Comparison of ENCODE assay signal across 12 mouse cellular contexts in the genomic region with DNA sequence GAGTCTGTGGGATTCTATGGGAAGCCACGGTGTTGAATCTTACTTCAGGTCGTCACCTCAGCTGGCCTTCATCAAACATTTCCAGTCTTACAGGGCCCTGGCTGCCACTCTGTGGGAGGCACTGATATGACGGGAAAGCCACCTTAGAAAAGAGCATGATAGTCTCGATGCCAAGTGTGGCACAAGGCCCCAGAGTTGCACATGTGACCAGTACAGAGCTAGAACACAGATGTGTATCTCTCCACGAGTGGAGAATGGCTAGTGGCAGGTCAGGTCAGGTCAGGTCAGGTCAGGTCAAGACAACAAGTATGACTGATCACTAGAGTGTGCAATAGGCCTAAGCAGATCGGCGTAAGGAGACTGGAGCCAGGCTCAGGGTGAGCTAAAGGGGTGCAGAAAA.
"Had no signal": no experiment of that assay in that cellular context is flagged by ENCODE, and none has a peak within 500 bp of the region (broad histone marks: within the 10 kb centered on the region; RNA-seq: fewer than 3 reads in every experiment).

No protein-coding gene starts in this region.

- H3K4me1 ChIP-seq: liver, embryonic 13.5 days; lung, embryonic 15.5 days; midbrain, embryonic 13.5 days had no signal

- H3K9ac ChIP-seq: liver, embryonic 13.5 days; liver, postnatal 0 days; lung, embryonic 15.5 days; midbrain, embryonic 13.5 days had no signal

- H3K27me3 ChIP-seq: liver, embryonic 13.5 days; lung, embryonic 15.5 days; midbrain, embryonic 13.5 days had no signal

- H3K27ac ChIP-seq: left cerebral cortex, adult 2 months; limb, embryonic 10.5 days; liver, embryonic 13.5 days; lung, embryonic 15.5 days; midbrain, embryonic 13.5 days had no signal

- DNase-seq: kidney, adult 2 months; kidney, postnatal 25 days; liver, embryonic 13.5 days; liver, postnatal 0 days; right cerebral cortex, postnatal 4 days; spleen, adult 18-20 months; thymus, adult 18-20 months; thymus, postnatal 14 days had no signal

- H3K9me3 ChIP-seq: limb, embryonic 10.5 days; liver, embryonic 13.5 days; lung, embryonic 15.5 days; midbrain, embryonic 13.5 days had no signal

- ATAC-seq: liver, postnatal 0 days; midbrain, embryonic 13.5 days had no signal

- H3K4me2 ChIP-seq: liver, embryonic 13.5 days; lung, embryonic 15.5 days; midbrain, embryonic 13.5 days had no signal

- H3K4me3 ChIP-seq: left cerebral cortex, adult 2 months; limb, embryonic 10.5 days; liver, embryonic 13.5 days; lung, embryonic 15.5 days; midbrain, embryonic 13.5 days had no signal
